Mouse (Mus musculus): Measurements from ENCODE around the gene Crat.

DNA sequence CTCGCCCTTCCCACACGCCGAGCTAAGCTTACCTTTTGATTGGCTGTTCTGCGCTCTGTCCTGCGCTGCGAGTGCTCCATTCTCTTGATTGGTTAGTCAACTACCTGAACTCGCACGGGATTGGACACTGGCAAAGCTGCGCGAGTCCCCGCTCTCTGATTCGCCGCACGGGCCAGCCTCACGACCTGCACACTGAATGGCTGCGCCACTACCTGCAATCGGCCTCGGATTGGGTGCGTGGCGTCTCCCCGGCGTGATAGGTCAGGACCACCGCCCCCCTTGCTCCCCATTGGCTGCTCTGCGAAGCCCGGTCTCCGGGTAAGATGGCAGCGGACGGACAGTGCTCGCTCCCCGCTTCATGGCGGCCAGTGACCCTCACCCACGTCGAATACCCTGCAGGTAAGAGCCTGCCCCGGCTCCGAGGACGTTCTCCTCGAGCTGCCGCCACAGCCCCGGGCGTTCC is 23.5 kb downstream of the Crat start, which contains the start of gene Dolpp1:
- no peak for TF ChIP-seq GATA1 (IDR thresholded peaks at IDR 0.05; ENCODE audit: low read length)
- TF ChIP-seq TAL1 (IDR thresholded peaks at IDR 0.05; ENCODE audit: low read length), result no peak

Data from erythroblast, embryonic 14.5 days (primary cell).